Mouse (Mus musculus): ENCODE results near the gene Dcaf5. TPM values are rescaled to one million over a fixed set of nuclear protein-coding genes. Genes with fewer than 3 reads are reported as not detected.
A peak's percentile ranks its signal among the peaks of the same experiment; 100 is the strongest.

Dcaf5 gene
- polyA plus RNA-seq, 1 experiment, result 15.2 TPM

DNA sequence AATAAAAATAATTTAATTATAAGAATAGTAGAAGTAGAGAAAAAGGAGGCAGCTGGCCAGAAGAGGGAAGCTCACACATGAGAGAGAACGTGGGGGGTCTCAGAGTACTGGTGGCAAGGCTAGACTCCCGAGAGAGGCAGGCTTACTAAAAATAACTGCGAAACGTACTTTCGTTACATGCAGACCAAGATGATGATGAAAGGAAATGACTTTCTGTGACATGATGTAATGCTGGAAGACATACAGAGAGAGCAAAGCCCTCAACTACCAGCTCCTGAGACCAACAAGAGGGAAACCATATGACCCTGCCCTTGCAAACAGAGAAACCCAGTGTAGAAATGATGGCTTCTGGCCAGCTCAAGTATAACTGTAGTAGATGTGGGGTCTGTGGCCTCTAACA lies 76.1 kb downstream of the Dcaf5 start:
- H3K27me3 ChIP-seq (ENCODE audit: control insufficient read depth, insufficient read depth, low read length), result no peaks in the 10 kb centered on the region
- no peak overlapping the region for H3K4me3 ChIP-seq (ENCODE audit: low read depth, low read length)
- H3K4me1 ChIP-seq (ENCODE audit: control insufficient read depth, insufficient read depth, insufficient read length, low read length), result no peaks in the 10 kb centered on the region; the same call in 1 of the 2 replicates
- no peak for TF ChIP-seq CTCF (IDR thresholded peaks at IDR 0.05; ENCODE audit: extremely low read depth, insufficient read length, insufficient replicate concordance, low read depth, low read length)
- TF ChIP-seq POLR2A (IDR thresholded peaks at IDR 0.05; ENCODE audit: low read depth, low read length), result no peak
- WGBS, result 68% methylated on average over 5 of the region's 5 CpGs
- peaks cover 25% of the 10 kb centered on the region for H3K36me3 ChIP-seq (ENCODE audit: control insufficient read depth, insufficient read depth, low read length)
- H3K27ac ChIP-seq (ENCODE audit: insufficient read depth, low read depth, low read length), result no peak overlapping the region

DNA sequence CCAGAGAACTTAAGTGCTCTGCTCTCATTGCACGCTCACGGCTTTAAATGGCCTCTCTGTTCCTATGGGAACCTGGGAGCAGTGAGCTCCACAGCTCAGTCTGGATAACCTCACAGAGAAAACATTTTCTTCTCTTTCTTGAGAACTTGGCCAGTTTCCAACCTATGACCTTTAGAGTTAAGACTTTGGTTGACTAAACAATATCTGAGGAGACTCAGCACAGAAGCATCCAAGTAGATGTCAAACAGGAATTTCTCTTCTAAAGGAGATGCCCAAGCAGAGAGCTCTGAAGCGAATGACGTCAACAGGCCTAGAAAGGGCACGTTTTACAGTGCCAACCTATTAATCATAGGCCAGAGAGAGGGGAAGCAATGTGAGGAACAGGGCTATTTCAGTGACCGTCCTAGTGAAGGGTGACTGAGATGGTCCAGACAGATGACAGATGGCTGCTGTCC lies 91.6 kb downstream of the Dcaf5 start:
- TF ChIP-seq CTCF (IDR thresholded peaks at IDR 0.05; ENCODE audit: extremely low read depth, insufficient read length, insufficient replicate concordance, low read depth, low read length) (no peak), POLR2A (IDR thresholded peaks at IDR 0.05; ENCODE audit: low read depth, low read length) (no peak)
- no peaks in the 10 kb centered on the region for H3K4me1 ChIP-seq (ENCODE audit: control insufficient read depth, insufficient read depth, insufficient read length, low read length)
- no peaks in the 10 kb centered on the region for H3K27me3 ChIP-seq (ENCODE audit: control insufficient read depth, insufficient read depth, low read length)
- no peak overlapping the region for H3K4me3 ChIP-seq (ENCODE audit: low read depth, low read length)
- H3K36me3 ChIP-seq (ENCODE audit: control insufficient read depth, insufficient read depth, low read length), result peaks cover 16% of the 10 kb centered on the region
- 67% methylated on average over 6 of the region's 6 CpGs for WGBS
- 0 out of 2 replicates have a peak overlapping the region, but pooled peaks have one; percentile 17 for H3K27ac ChIP-seq (ENCODE audit: insufficient read depth, low read depth, low read length)

DNA sequence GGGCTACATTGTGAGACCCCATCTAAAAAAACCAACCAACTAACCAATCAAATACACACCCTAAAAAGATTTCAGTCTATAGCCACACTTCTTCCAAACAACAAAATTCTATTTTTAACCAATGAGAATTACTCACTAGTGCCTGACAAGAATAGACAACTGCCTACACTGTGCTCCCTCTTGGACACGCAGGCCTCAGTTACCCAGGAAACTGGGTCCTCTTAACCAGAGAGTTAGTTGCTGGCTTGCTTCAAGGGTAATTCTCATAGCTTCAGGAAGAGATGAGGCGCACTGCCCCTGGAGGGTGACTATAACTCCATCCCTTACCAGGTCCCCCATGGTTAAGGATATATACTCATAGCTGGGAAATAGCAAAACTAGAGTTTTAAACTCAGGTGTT lies 95.5 kb downstream of the Dcaf5 start:
- H3K36me3 ChIP-seq (ENCODE audit: control insufficient read depth, insufficient read depth, low read length), result peaks cover 34% of the 10 kb centered on the region
- H3K27me3 ChIP-seq (ENCODE audit: control insufficient read depth, insufficient read depth, low read length), result no peaks in the 10 kb centered on the region
- TF ChIP-seq POLR2A (IDR thresholded peaks at IDR 0.05; ENCODE audit: low read depth, low read length), result no peak
- no peak for TF ChIP-seq CTCF (IDR thresholded peaks at IDR 0.05; ENCODE audit: extremely low read depth, insufficient read length, insufficient replicate concordance, low read depth, low read length)
- no peaks in the 10 kb centered on the region for H3K4me1 ChIP-seq (ENCODE audit: control insufficient read depth, insufficient read depth, insufficient read length, low read length)
- no peak overlapping the region for H3K4me3 ChIP-seq (ENCODE audit: low read depth, low read length)
- no peak overlapping the region for H3K27ac ChIP-seq (ENCODE audit: insufficient read depth, low read depth, low read length)
- WGBS, result 93% methylated on average over 2 of the region's 2 CpGs

DNA sequence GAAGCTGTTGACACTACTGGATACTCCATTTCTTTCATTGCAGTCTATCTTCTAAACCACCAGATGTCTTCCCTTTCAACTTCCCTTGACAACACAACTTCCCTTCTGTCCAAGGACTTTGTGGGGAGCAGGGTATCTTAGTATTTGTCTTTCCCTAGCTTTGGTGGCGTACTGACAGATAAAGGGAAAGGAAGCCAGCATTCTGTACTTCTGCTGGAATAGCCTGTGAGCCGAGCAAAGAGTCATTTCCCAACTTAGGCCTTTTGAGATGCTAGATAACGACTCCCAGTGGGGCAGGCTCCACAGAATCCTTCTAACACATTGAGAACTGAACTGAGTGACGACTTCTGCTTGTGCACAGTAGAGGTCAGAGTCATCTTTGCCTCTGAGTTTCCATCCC lies 102.2 kb downstream of the Dcaf5 start:
- Histone ChIP-seq H3K4me1 (ENCODE audit: control insufficient read depth, insufficient read depth, insufficient read length, low read length) (peaks cover 15% of the 10 kb centered on the region; the same call in 1 of the 2 replicates), H3K27me3 (ENCODE audit: control insufficient read depth, insufficient read depth, low read length) (no peaks in the 10 kb centered on the region), H3K36me3 (ENCODE audit: control insufficient read depth, insufficient read depth, low read length) (peaks cover 20% of the 10 kb centered on the region), H3K27ac (ENCODE audit: insufficient read depth, low read depth, low read length) (no peak overlapping the region), H3K4me3 (ENCODE audit: low read depth, low read length) (no peak overlapping the region)
- 77% methylated on average over 4 of the region's 4 CpGs for WGBS
- no peak for TF ChIP-seq CTCF (IDR thresholded peaks at IDR 0.05; ENCODE audit: extremely low read depth, insufficient read length, insufficient replicate concordance, low read depth, low read length)
- TF ChIP-seq POLR2A (IDR thresholded peaks at IDR 0.05; ENCODE audit: low read depth, low read length), result no peak

DNA sequence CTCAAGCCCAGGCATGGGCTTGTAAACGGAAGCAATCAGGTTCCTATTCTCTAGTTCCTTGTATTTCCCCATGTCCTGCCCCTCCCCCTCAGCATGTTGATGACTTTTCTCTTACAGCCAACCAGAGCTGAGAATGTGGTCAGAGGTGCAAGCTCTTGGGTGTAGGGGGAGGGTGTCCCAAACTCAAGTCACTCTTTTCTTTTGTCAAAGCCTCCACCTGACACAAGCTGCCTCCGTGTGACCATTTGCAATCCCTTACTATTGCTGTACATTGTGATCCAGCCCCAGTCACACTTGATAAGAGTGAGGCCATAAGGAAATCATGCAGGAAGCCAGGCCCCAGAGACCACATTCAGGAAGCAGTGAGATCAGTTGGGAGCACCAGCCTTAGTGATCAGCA lies 104.8 kb downstream of the Dcaf5 start:
- Histone ChIP-seq H3K36me3 (ENCODE audit: control insufficient read depth, insufficient read depth, low read length) (no peaks in the 10 kb centered on the region), H3K27ac (ENCODE audit: insufficient read depth, low read depth, low read length) (peak overlapping the region; percentile 10; the same call in 1 of the 2 replicates), H3K27me3 (ENCODE audit: control insufficient read depth, insufficient read depth, low read length) (no peaks in the 10 kb centered on the region), H3K4me3 (ENCODE audit: low read depth, low read length) (no peak overlapping the region), H3K4me1 (ENCODE audit: control insufficient read depth, insufficient read depth, insufficient read length, low read length) (peaks cover 15% of the 10 kb centered on the region; the same call in 1 of the 2 replicates)
- TF ChIP-seq CTCF (IDR thresholded peaks at IDR 0.05; ENCODE audit: extremely low read depth, insufficient read length, insufficient replicate concordance, low read depth, low read length) (no peak), POLR2A (IDR thresholded peaks at IDR 0.05; ENCODE audit: low read depth, low read length) (no peak)
- 22% methylated on average over 2 of the region's 2 CpGs for WGBS

DNA sequence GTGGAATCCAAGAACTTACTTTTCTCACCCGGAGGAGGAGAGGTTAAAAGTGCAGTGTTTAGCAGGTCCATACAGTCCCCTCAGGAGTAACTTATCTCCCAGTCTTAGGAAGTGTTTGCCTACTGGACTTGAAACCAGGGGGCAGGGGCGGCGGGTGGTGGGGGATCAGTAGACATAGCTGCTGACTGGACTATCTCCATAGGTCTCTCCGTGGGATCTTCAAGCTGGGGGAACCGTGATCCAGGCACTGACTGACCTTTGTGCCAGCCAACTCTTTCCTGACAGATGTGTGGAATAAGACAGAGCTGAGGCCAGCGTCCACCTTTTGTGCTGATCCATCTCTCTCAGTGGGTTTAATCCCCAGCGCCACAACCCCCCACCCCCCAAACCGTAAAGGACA lies 105.6 kb downstream of the Dcaf5 start:
- no peak for TF ChIP-seq POLR2A (IDR thresholded peaks at IDR 0.05; ENCODE audit: low read depth, low read length)
- no peak for TF ChIP-seq CTCF (IDR thresholded peaks at IDR 0.05; ENCODE audit: extremely low read depth, insufficient read length, insufficient replicate concordance, low read depth, low read length)
- Histone ChIP-seq H3K4me3 (ENCODE audit: low read depth, low read length) (no peak overlapping the region), H3K4me1 (ENCODE audit: control insufficient read depth, insufficient read depth, insufficient read length, low read length) (peaks cover 17% of the 10 kb centered on the region; the same call in 1 of the 2 replicates), H3K27me3 (ENCODE audit: control insufficient read depth, insufficient read depth, low read length) (no peaks in the 10 kb centered on the region), H3K27ac (ENCODE audit: insufficient read depth, low read depth, low read length) (no peak overlapping the region), H3K36me3 (ENCODE audit: control insufficient read depth, insufficient read depth, low read length) (no peaks in the 10 kb centered on the region)
- 76% methylated on average over 8 of the region's 8 CpGs for WGBS

DNA sequence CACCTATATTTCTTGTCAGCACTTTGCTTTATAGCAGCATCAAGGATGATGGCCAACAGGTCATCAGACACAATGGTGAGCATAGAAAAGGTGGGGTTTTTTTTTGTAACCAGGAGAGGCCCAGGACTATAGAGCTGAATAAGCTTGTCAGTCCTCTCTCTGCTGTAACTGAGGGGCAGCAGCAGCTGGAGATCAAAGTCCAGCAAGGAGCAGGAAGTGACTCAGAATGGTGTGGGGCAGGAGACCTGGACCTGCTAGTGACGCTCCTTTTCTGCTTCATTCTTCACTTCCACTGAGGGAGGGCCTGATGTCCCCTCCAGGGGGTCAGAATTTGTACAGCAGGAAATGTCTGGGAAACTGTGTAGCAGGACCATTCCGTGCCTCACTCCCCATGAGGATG lies 106.8 kb downstream of the Dcaf5 start:
- WGBS, result 13% methylated on average over 2 of the region's 2 CpGs
- H3K36me3 ChIP-seq (ENCODE audit: control insufficient read depth, insufficient read depth, low read length), result no peaks in the 10 kb centered on the region
- no peaks in the 10 kb centered on the region for H3K27me3 ChIP-seq (ENCODE audit: control insufficient read depth, insufficient read depth, low read length)
- no peak for TF ChIP-seq POLR2A (IDR thresholded peaks at IDR 0.05; ENCODE audit: low read depth, low read length)
- TF ChIP-seq CTCF (IDR thresholded peaks at IDR 0.05; ENCODE audit: extremely low read depth, insufficient read length, insufficient replicate concordance, low read depth, low read length), result 0 out of 2 replicates have a peak, but pooled peaks have one; percentile 2
- no peak overlapping the region for H3K27ac ChIP-seq (ENCODE audit: insufficient read depth, low read depth, low read length)
- peaks cover 24% of the 10 kb centered on the region for H3K4me1 ChIP-seq (ENCODE audit: control insufficient read depth, insufficient read depth, insufficient read length, low read length)
- H3K4me3 ChIP-seq (ENCODE audit: low read depth, low read length), result no peak overlapping the region
